Mouse (Mus musculus) gastrocnemius, postnatal 25 days (tissue): ENCODE measurements around the gene Slc35d2. TPM values are rescaled to one million over a fixed set of nuclear protein-coding genes. Genes with fewer than 3 reads are reported as not detected.

Experiments
- DNase-seq: peaks from one replicate; pipeline ENCODE4 v3.0.0; 2022
- long read RNA-seq, 2 experiments: library from polyadenylated mRNA; stranded (forward); transcript quantifications; one replicate each; pipeline ENCODE4 v2.0.0; 2021
- total RNA-seq, 2 experiments: library from RNA; stranded (reverse); gene quantifications; 1 replicate in 1 of 2; 2 replicates in 1 of 2; pipeline ENCODE4 v1.2.3; 2021

Gene Slc35d2
- under 1 TPM; 0.72 to 0.88 TPM for total RNA-seq
- long read RNA-seq, experiment 1, partial matches to known transcripts: 0 of 4 reads
- long read RNA-seq, experiment 1, other reads (novel, unspliced or antisense): 2 of 4 reads
- long read RNA-seq, experiment 2, partial matches to known transcripts: 0 of 4 reads
- long read RNA-seq, experiment 2, other reads (novel, unspliced or antisense): 1 of 4 reads

GRCm38 (mm10) chr13:64128858-64129615, at the start of gene Slc35d2:
Gene Slc35d2 (minus strand): TSS chr13:64129368.
- DNase-seq: peak; percentile 68

GRCm38 (mm10) chr13:64178000-64178399, 48.8 kb upstream of the Slc35d2 start:
- DNase-seq: no peak

GRCm38 (mm10) chr13:64169746-64170145, 40.6 kb upstream of the Slc35d2 start:
- no peak for DNase-seq

GRCm38 (mm10) chr13:64163147-64163715, 34.1 kb upstream of the Slc35d2 start:
- no peak for DNase-seq

GRCm38 (mm10) chr13:64162626-64163025, 33.5 kb upstream of the Slc35d2 start:
- DNase-seq: no peak

GRCm38 (mm10) chr13:64161916-64162611, 32.9 kb upstream of the Slc35d2 start:
- no peak for DNase-seq

- peak; percentile 97 for DNase-seq
These were observed 32.4 kb upstream of the Slc35d2 start, which contains the start of gene Habp4 for GRCm38 (mm10) chr13:64161548-64161915. Gene Habp4 (plus strand): TSS chr13:64161824.

- no peak for DNase-seq
These were observed 27.8 kb upstream of the Slc35d2 start for GRCm38 (mm10) chr13:64156966-64157365.

- DNase-seq: no peak
These were observed 26.0 kb upstream of the Slc35d2 start for GRCm38 (mm10) chr13:64155171-64155571.

GRCm38 (mm10) chr13:64154651-64155050, 25.5 kb upstream of the Slc35d2 start:
- DNase-seq: no peak

- no peak for DNase-seq
These were observed 24.6 kb upstream of the Slc35d2 start for GRCm38 (mm10) chr13:64153751-64154267.

GRCm38 (mm10) chr13:64153083-64153682, 24.0 kb upstream of the Slc35d2 start, which contains the start of gene Zfp367:
Gene Zfp367 (minus strand): TSS chr13:64153202.
- DNase-seq: peak; percentile 99

GRCm38 (mm10) chr13:64152671-64153082, 23.5 kb upstream of the Slc35d2 start:
- DNase-seq: no peak

- DNase-seq: peak; percentile 85
These were observed 23.1 kb upstream of the Slc35d2 start for GRCm38 (mm10) chr13:64152241-64152669.

- no peak for DNase-seq
These were observed 21.0 kb upstream of the Slc35d2 start for GRCm38 (mm10) chr13:64150121-64150520.

- DNase-seq: peak; percentile 11
These were observed 628 bp upstream of the Slc35d2 start for GRCm38 (mm10) chr13:64129616-64130375.

- no peak for DNase-seq
These were observed 2.9 kb downstream of the Slc35d2 start for GRCm38 (mm10) chr13:64126316-64126715.

- no peak for DNase-seq
These were observed 4.3 kb downstream of the Slc35d2 start for GRCm38 (mm10) chr13:64124886-64125285.

GRCm38 (mm10) chr13:64123491-64124188, 5.5 kb downstream of the Slc35d2 start:
- no peak for DNase-seq

- DNase-seq: no peak
These were observed 8.4 kb downstream of the Slc35d2 start for GRCm38 (mm10) chr13:64120760-64121159.
